ENCODE assay signal across 12 mouse cellular contexts in the genomic region with DNA sequence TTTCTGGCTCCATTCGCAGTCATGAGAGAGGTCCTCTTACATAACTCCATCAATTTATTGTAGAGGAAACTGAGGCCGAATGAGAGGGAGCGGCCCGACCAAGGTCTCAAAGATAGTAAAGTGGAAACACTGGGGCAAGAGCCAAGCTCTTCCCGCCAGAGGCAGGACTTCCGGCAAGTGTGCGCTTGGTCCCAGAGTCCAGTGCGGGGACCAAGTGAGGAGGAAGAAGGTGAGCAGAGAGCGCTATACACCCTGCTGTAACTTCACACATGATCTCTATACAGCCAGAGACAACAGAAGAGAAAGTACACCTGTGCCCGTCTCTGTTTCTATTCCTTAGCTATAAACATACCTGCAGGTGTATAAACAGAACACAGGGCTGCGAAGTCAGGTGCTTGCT.
"Had no signal": no experiment of that assay in that cellular context is flagged by ENCODE, and none has a peak within 500 bp of the region (broad histone marks: within the 10 kb centered on the region; RNA-seq: fewer than 3 reads in every experiment).

No protein-coding gene starts in this region.

- ATAC-seq: midbrain, embryonic 15.5 days had no signal

- DNase-seq: kidney, adult 18-20 months; kidney, postnatal 10 days; kidney, postnatal 4 days; left cerebral cortex, postnatal 4 days; lung, postnatal 4 days; right cerebral cortex, postnatal 14 days; thymus, postnatal 4 days had no signal

- H3K27me3 ChIP-seq: limb, embryonic 13.5 days; midbrain, embryonic 15.5 days; neural tube, embryonic 13.5 days had no signal

- H3K4me1 ChIP-seq: neural tube, embryonic 13.5 days had no signal

- H3K36me3 ChIP-seq: limb, embryonic 13.5 days; midbrain, embryonic 10.5 days; midbrain, embryonic 15.5 days; neural tube, embryonic 13.5 days had no signal

- H3K9me3 ChIP-seq: limb, embryonic 13.5 days; midbrain, embryonic 10.5 days; midbrain, embryonic 15.5 days; neural tube, embryonic 13.5 days had no signal

- H3K27ac ChIP-seq: limb, embryonic 13.5 days; liver, embryonic 14.5 days; midbrain, embryonic 10.5 days; midbrain, embryonic 15.5 days; neural tube, embryonic 13.5 days had no signal

- H3K4me2 ChIP-seq: limb, embryonic 13.5 days; midbrain, embryonic 15.5 days; neural tube, embryonic 13.5 days had no signal

- H3K9ac ChIP-seq: limb, embryonic 13.5 days; liver, embryonic 14.5 days; midbrain, embryonic 15.5 days; neural tube, embryonic 13.5 days had no signal

- H3K4me3 ChIP-seq: limb, embryonic 13.5 days; midbrain, embryonic 10.5 days; midbrain, embryonic 15.5 days; neural tube, embryonic 13.5 days had no signal
